Mouse (Mus musculus): ENCODE measurements at regions not wholly inside any gene's neighbourhood (a gene's known extent, or its start where the extent isn't known, plus 50 kb on each side); places are given as distances from the start of the nearest gene placed in this dataset.

DNA sequence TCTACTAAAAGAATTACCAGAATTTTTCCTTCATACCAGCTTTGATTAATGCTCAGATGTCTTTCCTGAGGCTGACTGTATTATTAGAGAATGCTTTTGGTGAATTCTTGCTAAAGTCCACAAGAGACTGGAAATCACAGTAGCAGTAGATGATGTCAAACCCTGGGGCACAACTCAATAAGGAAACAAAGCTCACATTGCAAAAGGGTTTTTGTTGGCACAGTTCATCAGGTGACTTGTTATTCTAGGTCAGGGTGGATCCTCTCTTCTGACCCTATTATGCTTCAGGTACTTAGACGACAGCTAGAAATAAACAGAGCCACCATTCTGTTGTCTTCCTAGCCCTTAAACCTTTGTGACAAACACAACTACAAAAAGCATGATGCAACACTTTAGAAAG is 128.2 kb upstream of the Ahr start:
- DNase-seq (ENCODE audit: low read depth in 1 of 2, low spot score in 2 of 2), result no peak
- H3K4me1 ChIP-seq (ENCODE audit: control insufficient read depth, insufficient read depth, insufficient read length), result no peaks in the 10 kb centered on the region
- H3K4me3 ChIP-seq (ENCODE audit: extremely low read depth, insufficient read depth, insufficient read length), result no peak overlapping the region
- no peaks in the 10 kb centered on the region for H3K27me3 ChIP-seq (ENCODE audit: control insufficient read depth, insufficient read depth, low read length)
- no peaks in the 10 kb centered on the region for H3K36me3 ChIP-seq (ENCODE audit: control insufficient read depth, insufficient read depth, low read length)
- WGBS, result 100% methylated on average over 1 of the region's 1 CpGs
- H3K27ac ChIP-seq (ENCODE audit: insufficient read depth, low read length), result no peak overlapping the region
- TF ChIP-seq CTCF (IDR thresholded peaks at IDR 0.05; ENCODE audit: extremely low read depth, insufficient read depth, insufficient read length, insufficient replicate concordance) (no peak), POLR2A (IDR thresholded peaks at IDR 0.05; ENCODE audit: low read depth, low read length) (no peak)

DNA sequence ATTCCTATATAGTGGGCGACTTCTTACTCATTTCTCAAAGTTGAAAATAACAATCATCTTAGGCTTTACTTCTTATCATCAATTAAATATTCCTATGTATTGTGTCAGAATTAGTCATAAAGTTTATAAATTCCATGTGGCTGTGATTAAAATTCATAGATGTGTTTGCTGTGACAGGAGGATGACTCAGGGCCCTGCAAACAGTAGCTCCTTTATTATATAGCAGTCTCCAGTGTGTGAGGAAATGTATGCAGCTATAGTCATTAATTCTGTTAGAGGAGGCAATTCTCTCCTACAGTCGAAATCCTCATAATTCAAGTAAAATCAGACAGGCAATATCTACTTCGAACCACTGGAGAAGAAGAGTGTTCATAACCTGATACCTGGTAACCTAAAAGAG is 121.7 kb upstream of the Ahr start:
- 86% methylated on average over 3 of the region's 3 CpGs for WGBS
- no peak for DNase-seq (ENCODE audit: low read depth in 1 of 2, low spot score in 2 of 2)
- no peak for TF ChIP-seq POLR2A (IDR thresholded peaks at IDR 0.05; ENCODE audit: low read depth, low read length)
- TF ChIP-seq CTCF (IDR thresholded peaks at IDR 0.05; ENCODE audit: extremely low read depth, insufficient read depth, insufficient read length, insufficient replicate concordance), result no peak
- H3K4me3 ChIP-seq (ENCODE audit: extremely low read depth, insufficient read depth, insufficient read length), result no peak overlapping the region
- no peaks in the 10 kb centered on the region for H3K4me1 ChIP-seq (ENCODE audit: control insufficient read depth, insufficient read depth, insufficient read length)
- H3K27ac ChIP-seq (ENCODE audit: insufficient read depth, low read length), result no peak overlapping the region
- H3K36me3 ChIP-seq (ENCODE audit: control insufficient read depth, insufficient read depth, low read length), result no peaks in the 10 kb centered on the region
- H3K27me3 ChIP-seq (ENCODE audit: control insufficient read depth, insufficient read depth, low read length), result no peaks in the 10 kb centered on the region

DNA sequence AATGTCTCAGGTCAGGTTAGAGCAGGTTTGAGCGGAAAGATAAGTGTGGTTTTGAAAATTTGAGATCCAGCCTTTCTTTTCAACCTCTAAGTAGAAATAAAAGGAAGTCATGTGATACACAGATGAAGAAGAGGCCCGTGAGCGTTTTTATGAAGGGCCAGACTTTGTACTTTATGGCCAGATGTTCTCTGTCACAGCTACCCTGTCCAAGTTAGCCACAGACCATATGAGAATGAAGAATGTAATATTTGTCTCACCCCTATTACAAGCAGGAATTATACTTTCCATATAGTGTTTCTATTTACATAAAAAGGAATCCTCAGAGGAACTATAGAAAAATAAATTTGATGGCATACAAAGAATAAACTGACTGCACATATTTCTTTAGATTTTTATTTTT is 114.9 kb upstream of the Ahr start:
- H3K27me3 ChIP-seq (ENCODE audit: control insufficient read depth, insufficient read depth, low read length), result no peaks in the 10 kb centered on the region
- H3K4me3 ChIP-seq (ENCODE audit: extremely low read depth, insufficient read depth, insufficient read length), result no peak overlapping the region
- no peak overlapping the region for H3K27ac ChIP-seq (ENCODE audit: insufficient read depth, low read length)
- TF ChIP-seq CTCF (IDR thresholded peaks at IDR 0.05; ENCODE audit: extremely low read depth, insufficient read depth, insufficient read length, insufficient replicate concordance), result no peak
- TF ChIP-seq POLR2A (IDR thresholded peaks at IDR 0.05; ENCODE audit: low read depth, low read length), result no peak
- DNase-seq (ENCODE audit: low read depth in 1 of 2, low spot score in 2 of 2), result no peak
- WGBS, result 17% methylated on average over 3 of the region's 3 CpGs
- H3K36me3 ChIP-seq (ENCODE audit: control insufficient read depth, insufficient read depth, low read length), result no peaks in the 10 kb centered on the region
- H3K4me1 ChIP-seq (ENCODE audit: control insufficient read depth, insufficient read depth, insufficient read length), result no peaks in the 10 kb centered on the region

DNA sequence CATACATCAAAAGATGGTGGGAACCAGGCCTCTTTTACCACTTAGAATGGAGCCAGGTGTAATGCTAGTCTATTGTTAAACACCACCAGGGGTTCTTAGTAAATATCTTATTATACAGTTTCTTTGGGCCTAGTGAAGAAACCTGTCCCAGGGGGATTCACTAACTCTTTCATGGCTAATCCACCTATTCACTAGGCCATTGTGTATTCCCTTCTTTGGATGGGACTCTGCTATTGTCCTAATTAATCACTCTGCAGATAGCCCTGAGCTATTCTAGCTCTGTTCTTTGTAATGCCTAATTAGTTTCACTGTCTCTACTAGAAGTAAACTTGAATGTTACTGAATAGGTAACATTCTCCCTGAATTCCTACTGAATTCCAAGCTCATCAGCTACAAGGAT is 107.6 kb upstream of the Ahr start:
- DNase-seq (ENCODE audit: low read depth in 1 of 2, low spot score in 2 of 2), result no peak
- no peak for TF ChIP-seq CTCF (IDR thresholded peaks at IDR 0.05; ENCODE audit: extremely low read depth, insufficient read depth, insufficient read length, insufficient replicate concordance)
- no peak for TF ChIP-seq POLR2A (IDR thresholded peaks at IDR 0.05; ENCODE audit: low read depth, low read length)
- Histone ChIP-seq H3K4me1 (ENCODE audit: control insufficient read depth, insufficient read depth, insufficient read length) (peaks cover 3% of the 10 kb centered on the region; the same call in 1 of the 2 replicates), H3K36me3 (ENCODE audit: control insufficient read depth, insufficient read depth, low read length) (no peaks in the 10 kb centered on the region), H3K27ac (ENCODE audit: insufficient read depth, low read length) (no peak overlapping the region), H3K27me3 (ENCODE audit: control insufficient read depth, insufficient read depth, low read length) (no peaks in the 10 kb centered on the region), H3K4me3 (ENCODE audit: extremely low read depth, insufficient read depth, insufficient read length) (no peak overlapping the region)

DNA sequence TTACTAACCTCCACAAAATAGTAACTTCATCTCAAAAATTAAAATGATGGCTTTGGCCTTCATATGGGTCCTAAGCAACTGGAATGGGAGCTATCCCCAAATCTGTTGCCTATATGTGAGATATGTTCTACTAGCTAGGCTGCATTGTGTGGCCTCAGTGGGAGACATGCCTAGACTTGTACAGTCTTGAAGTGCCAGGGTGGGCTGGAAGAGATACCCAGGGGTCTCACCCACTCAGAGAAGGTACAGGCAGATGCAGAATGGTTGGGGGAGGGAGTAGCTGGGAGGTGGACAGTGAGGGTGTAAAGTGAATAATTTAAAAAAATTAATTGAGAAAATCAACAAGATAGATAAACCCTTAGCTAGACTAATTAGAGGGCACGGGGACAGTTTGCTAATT is 106.9 kb upstream of the Ahr start:
- WGBS, result 83% methylated on average over 1 of the region's 1 CpGs
- Histone ChIP-seq H3K27ac (ENCODE audit: insufficient read depth, low read length) (no peak overlapping the region), H3K4me1 (ENCODE audit: control insufficient read depth, insufficient read depth, insufficient read length) (peaks cover 3% of the 10 kb centered on the region; the same call in 1 of the 2 replicates), H3K36me3 (ENCODE audit: control insufficient read depth, insufficient read depth, low read length) (no peaks in the 10 kb centered on the region), H3K27me3 (ENCODE audit: control insufficient read depth, insufficient read depth, low read length) (no peaks in the 10 kb centered on the region), H3K4me3 (ENCODE audit: extremely low read depth, insufficient read depth, insufficient read length) (no peak overlapping the region)
- TF ChIP-seq CTCF (IDR thresholded peaks at IDR 0.05; ENCODE audit: extremely low read depth, insufficient read depth, insufficient read length, insufficient replicate concordance) (no peak), POLR2A (IDR thresholded peaks at IDR 0.05; ENCODE audit: low read depth, low read length) (no peak)
- DNase-seq (ENCODE audit: low read depth in 1 of 2, low spot score in 2 of 2), result no peak

DNA sequence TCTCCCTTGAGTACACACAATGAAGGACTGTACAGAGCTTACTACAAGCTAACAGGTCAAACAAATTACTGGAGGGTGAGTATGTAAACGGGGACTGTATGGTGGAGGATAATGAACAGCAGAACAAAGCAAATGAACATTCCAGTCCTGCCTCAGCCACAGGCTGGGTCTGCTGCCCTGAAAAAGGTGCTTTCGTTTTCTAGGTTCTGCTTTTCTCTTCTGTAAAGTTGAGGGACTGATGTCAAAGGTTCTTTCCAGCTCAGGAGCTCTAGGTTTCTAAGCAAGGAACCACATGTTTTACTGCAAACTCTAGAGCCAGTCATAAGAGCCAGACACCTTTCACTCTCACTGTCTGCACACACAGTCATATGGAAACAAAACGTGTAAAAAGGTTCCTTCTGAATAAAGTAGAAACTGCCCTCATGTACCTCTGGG is 106.1 kb upstream of the Ahr start:
- 22% methylated on average over 3 of the region's 3 CpGs for WGBS
- H3K4me1 ChIP-seq (ENCODE audit: control insufficient read depth, insufficient read depth, insufficient read length), result peaks cover 3% of the 10 kb centered on the region; the same call in 1 of the 2 replicates
- TF ChIP-seq CTCF (IDR thresholded peaks at IDR 0.05; ENCODE audit: extremely low read depth, insufficient read depth, insufficient read length, insufficient replicate concordance) (no peak), POLR2A (IDR thresholded peaks at IDR 0.05; ENCODE audit: low read depth, low read length) (no peak)

DNA sequence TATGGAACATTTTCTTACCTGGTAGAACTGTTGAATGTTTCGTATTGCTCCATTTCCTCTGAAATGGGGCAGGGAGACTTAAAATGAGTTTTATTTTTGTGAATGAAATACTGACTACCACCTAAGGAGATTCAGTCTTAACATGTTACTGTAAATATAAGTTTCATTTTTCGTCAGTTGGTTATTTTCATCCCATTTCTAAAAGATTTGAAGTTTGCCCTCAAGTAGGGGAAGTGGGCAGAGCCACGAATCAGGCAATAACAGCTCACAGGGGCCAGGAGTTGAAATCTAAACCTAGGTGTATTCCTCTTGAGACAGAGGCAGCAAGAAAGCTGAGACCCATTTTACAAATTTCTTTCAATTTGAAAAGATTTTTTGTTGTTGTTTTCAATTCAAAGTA is 88.6 kb upstream of the Ahr start:
- no peak for DNase-seq (ENCODE audit: low read depth in 1 of 2, low spot score in 2 of 2)
- H3K27ac ChIP-seq (ENCODE audit: insufficient read depth, low read length), result no peak overlapping the region
- H3K4me3 ChIP-seq (ENCODE audit: extremely low read depth, insufficient read depth, insufficient read length), result no peak overlapping the region
- WGBS, result 39% methylated on average over 3 of the region's 3 CpGs
- no peaks in the 10 kb centered on the region; the same call in 1 of the 2 replicates for H3K4me1 ChIP-seq (ENCODE audit: control insufficient read depth, insufficient read depth, insufficient read length)
- H3K27me3 ChIP-seq (ENCODE audit: control insufficient read depth, insufficient read depth, low read length), result no peaks in the 10 kb centered on the region
- TF ChIP-seq POLR2A (IDR thresholded peaks at IDR 0.05; ENCODE audit: low read depth, low read length), result no peak
- no peak for TF ChIP-seq CTCF (IDR thresholded peaks at IDR 0.05; ENCODE audit: extremely low read depth, insufficient read depth, insufficient read length, insufficient replicate concordance)
- no peaks in the 10 kb centered on the region for H3K36me3 ChIP-seq (ENCODE audit: control insufficient read depth, insufficient read depth, low read length)

More for the DNA sequence above, 106.1 kb upstream of the Ahr start:
- peak in 1 of 2 experiments; percentile 40 for DNase-seq (ENCODE audit: low read depth in 1 of 2, low spot score in 2 of 2)
- Histone ChIP-seq H3K27me3 (ENCODE audit: control insufficient read depth, insufficient read depth, low read length) (no peaks in the 10 kb centered on the region), H3K4me3 (ENCODE audit: extremely low read depth, insufficient read depth, insufficient read length) (no peak overlapping the region), H3K36me3 (ENCODE audit: control insufficient read depth, insufficient read depth, low read length) (no peaks in the 10 kb centered on the region), H3K27ac (ENCODE audit: insufficient read depth, low read length) (no peak overlapping the region)

Data from spleen, adult 2 months (tissue).